Mouse (Mus musculus): ENCODE results near the gene Becn1. TPM values are rescaled to one million over a fixed set of nuclear protein-coding genes. Genes with fewer than 3 reads are reported as not detected.

The Becn1 gene
- polyA plus RNA-seq, 1 experiment from 2014 or later: 136 TPM

DNA sequence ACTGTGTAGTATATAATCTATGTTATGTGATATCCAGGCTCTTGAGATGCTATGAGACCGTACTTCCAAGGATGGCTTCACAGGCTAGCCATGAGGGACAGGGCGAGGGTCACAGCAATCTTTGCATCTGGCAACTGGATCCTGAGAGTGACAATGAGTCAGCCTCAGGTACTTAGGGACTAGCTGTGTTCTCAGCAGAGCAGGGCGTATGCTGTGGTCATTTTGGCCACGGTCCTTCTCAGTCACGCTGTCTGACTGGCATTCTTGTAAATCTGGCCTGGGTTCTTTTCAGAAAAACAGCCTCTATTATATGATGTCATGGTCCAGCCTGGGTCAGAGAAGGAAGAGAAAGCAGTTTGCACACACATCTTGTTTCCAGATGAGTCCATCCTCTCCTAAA is 65.3 kb downstream of the Becn1 start:
- no peak overlapping the region for H3K27ac ChIP-seq (ENCODE audit: low read length)
- no peak overlapping the region for H3K4me3 ChIP-seq (ENCODE audit: low read length)
- ATAC-seq (ENCODE audit: low read depth): no peak
- WGBS: 92% methylated on average over 5 of the region's 5 CpGs
- H3K9me3 ChIP-seq (ENCODE audit: control insufficient read depth, low read length): no peaks in the 10 kb centered on the region
- H3K4me1 ChIP-seq (replicated peaks; ENCODE audit: control insufficient read depth, insufficient read depth, low read length): peaks cover 10% of the 10 kb centered on the region
- no peaks in the 10 kb centered on the region for H3K36me3 ChIP-seq (ENCODE audit: control insufficient read depth, insufficient read depth, low read length)
- no peaks in the 10 kb centered on the region for H3K27me3 ChIP-seq (ENCODE audit: control insufficient read depth, insufficient read depth, low read depth, low read length)
- H3K4me2 ChIP-seq (ENCODE audit: low read depth, low read length): no peak overlapping the region
- no peak overlapping the region for H3K9ac ChIP-seq (ENCODE audit: low read length)

Other genes with a start within 250 kb of the Becn1 start
- 20.6 and 23.1 TPM in 2 replicates for gene Naglu, start 232.3 kb downstream of the Becn1 start, polyA plus RNA-seq (2015; fragmentation: Nextera tagmentation; extraction: Ambion mirVana)
- 0.15 and 0.19 TPM in 2 replicates for gene Hsd17b1, start 223.9 kb downstream of the Becn1 start, polyA plus RNA-seq (2015; fragmentation: Nextera tagmentation; extraction: Ambion mirVana)
- 39.7 and 45.1 TPM in 2 replicates for gene Coasy, start 219.7 kb downstream of the Becn1 start, polyA plus RNA-seq (2015; fragmentation: Nextera tagmentation; extraction: Ambion mirVana)
- gene Mlx, start 215.0 kb downstream of the Becn1 start, polyA plus RNA-seq (2015; fragmentation: Nextera tagmentation; extraction: Ambion mirVana): 41.3 and 60.3 TPM in 2 replicates
- 29.3 and 32.3 TPM in 2 replicates for gene Psmc3ip, start 206.8 kb downstream of the Becn1 start, polyA plus RNA-seq (2015; fragmentation: Nextera tagmentation; extraction: Ambion mirVana)
- 18.4 and 19.6 TPM in 2 replicates for gene Retreg3, start 182.4 kb downstream of the Becn1 start, polyA plus RNA-seq (2015; fragmentation: Nextera tagmentation; extraction: Ambion mirVana)
- gene Tubg1, start 182.3 kb downstream of the Becn1 start, polyA plus RNA-seq (2015; fragmentation: Nextera tagmentation; extraction: Ambion mirVana): 70.6 and 82.1 TPM in 2 replicates
- 3.1 TPM in 2 replicates for gene Tubg2, start 146.4 kb downstream of the Becn1 start, polyA plus RNA-seq (2015; fragmentation: Nextera tagmentation; extraction: Ambion mirVana)
- 1.1 and 1.2 TPM in 2 replicates for gene Cntnap1, start 131.8 kb downstream of the Becn1 start, polyA plus RNA-seq (2015; fragmentation: Nextera tagmentation; extraction: Ambion mirVana)
- gene Plekhh3, start 130.9 kb downstream of the Becn1 start, polyA plus RNA-seq (2015; fragmentation: Nextera tagmentation; extraction: Ambion mirVana): 17.0 and 17.1 TPM in 2 replicates
- 0.23 and 0.35 TPM in 2 replicates for gene Ccr10, start 126.8 kb downstream of the Becn1 start, polyA plus RNA-seq (2015; fragmentation: Nextera tagmentation; extraction: Ambion mirVana)
- 19.4 and 20.8 TPM in 2 replicates for gene Ezh1, start 75.8 kb downstream of the Becn1 start, polyA plus RNA-seq (2015; fragmentation: Nextera tagmentation; extraction: Ambion mirVana)
- gene Ramp2, start 56.3 kb downstream of the Becn1 start, polyA plus RNA-seq (2015; fragmentation: Nextera tagmentation; extraction: Ambion mirVana): 312 and 337 TPM in 2 replicates
- gene Vps25, start 48.6 kb downstream of the Becn1 start, polyA plus RNA-seq (2015; fragmentation: Nextera tagmentation; extraction: Ambion mirVana): 132 and 135 TPM in 2 replicates
- gene Wnk4, start 41.7 kb downstream of the Becn1 start, polyA plus RNA-seq (2015; fragmentation: Nextera tagmentation; extraction: Ambion mirVana): 5.3 and 5.8 TPM in 2 replicates
- gene Cntd1, start 23.3 kb downstream of the Becn1 start, polyA plus RNA-seq (2015; fragmentation: Nextera tagmentation; extraction: Ambion mirVana): 1.9 and 3.2 TPM in 2 replicates
- gene Coa3, start 23.2 kb downstream of the Becn1 start, polyA plus RNA-seq (2015; fragmentation: Nextera tagmentation; extraction: Ambion mirVana): 184 and 187 TPM in 2 replicates
- 94.0 and 101 TPM in 2 replicates for gene Psme3, start 13.9 kb upstream of the Becn1 start, polyA plus RNA-seq (2015; fragmentation: Nextera tagmentation; extraction: Ambion mirVana)
- 0.92 and 1.2 TPM in 2 replicates for gene Aoc2, start 22.8 kb upstream of the Becn1 start, polyA plus RNA-seq (2015; fragmentation: Nextera tagmentation; extraction: Ambion mirVana)
- gene Aoc3, start 28.3 kb upstream of the Becn1 start, polyA plus RNA-seq (2015; fragmentation: Nextera tagmentation; extraction: Ambion mirVana): 1.9 and 2.2 TPM in 2 replicates
- gene G6pc, start 65.3 kb upstream of the Becn1 start, polyA plus RNA-seq (2015; fragmentation: Nextera tagmentation; extraction: Ambion mirVana): not detected in 2 replicates
- gene Aarsd1, start 115.3 kb upstream of the Becn1 start, polyA plus RNA-seq (2015; fragmentation: Nextera tagmentation; extraction: Ambion mirVana): 63.9 and 67.2 TPM in 2 replicates
- gene Gm27029, start 122.5 kb upstream of the Becn1 start, polyA plus RNA-seq (2015; fragmentation: Nextera tagmentation; extraction: Ambion mirVana): 7.5 and 10.1 TPM in 2 replicates
- 19.9 and 21.0 TPM in 2 replicates for gene Rundc1, start 122.8 kb upstream of the Becn1 start, polyA plus RNA-seq (2015; fragmentation: Nextera tagmentation; extraction: Ambion mirVana)
- gene Ptges3l, start 123.0 kb upstream of the Becn1 start, polyA plus RNA-seq (2015; fragmentation: Nextera tagmentation; extraction: Ambion mirVana): 12.5 and 13.9 TPM in 2 replicates
- 273 and 291 TPM in 2 replicates for gene Rpl27, start 140.0 kb upstream of the Becn1 start, polyA plus RNA-seq (2015; fragmentation: Nextera tagmentation; extraction: Ambion mirVana)
- gene Ifi35, start 146.1 kb upstream of the Becn1 start, polyA plus RNA-seq (2015; fragmentation: Nextera tagmentation; extraction: Ambion mirVana): 27.3 and 29.1 TPM in 2 replicates
- gene Rnd2, start 162.7 kb upstream of the Becn1 start, polyA plus RNA-seq (2015; fragmentation: Nextera tagmentation; extraction: Ambion mirVana): 6.7 and 7.6 TPM in 2 replicates
- 50.2 and 52.0 TPM in 2 replicates for gene Vat1, start 163.9 kb upstream of the Becn1 start, polyA plus RNA-seq (2015; fragmentation: Nextera tagmentation; extraction: Ambion mirVana)
- gene Brca1, start 249.7 kb upstream of the Becn1 start, polyA plus RNA-seq (2015; fragmentation: Nextera tagmentation; extraction: Ambion mirVana): 13.2 and 14.1 TPM in 2 replicates
- 77.7 and 87.5 TPM in 2 replicates for gene Nbr1, start 249.9 kb upstream of the Becn1 start, polyA plus RNA-seq (2015; fragmentation: Nextera tagmentation; extraction: Ambion mirVana)